In genomic region chr8:66905000-66905399, GRCm38 (mm10) we compare ENCODE assay signal across 26 mouse cellular contexts. TPM values are rescaled to one million over a fixed set of nuclear protein-coding genes. Genes with fewer than 3 reads are reported as not detected.
DNase-seq lines count a peak whose midpoint lies in the region; ATAC-seq and TF ChIP-seq lines count a peak whose summit lies in the region.
"Had no signal": no experiment of that assay in that cellular context is flagged by ENCODE, and none has a peak within 500 bp of the region (broad histone marks: within the 10 kb centered on the region; RNA-seq: fewer than 3 reads in every experiment).

No protein-coding gene starts in this region.

- WGBS in forebrain, embryonic 14.5 days, result 74% methylated on average over 2 of the region's 2 CpGs
- WGBS in forebrain, embryonic 10.5 days, result 87% methylated on average over 2 of the region's 2 CpGs
- WGBS in midbrain, postnatal 0 days, result 53% methylated on average over 2 of the region's 2 CpGs
- 61% methylated on average over 2 of the region's 2 CpGs for WGBS in midbrain, embryonic 15.5 days

- no peak for ATAC-seq in forebrain, embryonic 14.5 days
- ATAC-seq in midbrain, postnatal 0 days (ENCODE audit: low FRiP score), result peak; percentile 31; the same call in 1 of the 2 replicates
- ATAC-seq in midbrain, embryonic 15.5 days (replicated peaks), result no peak
- ATAC-seq: forebrain, postnatal 0 days had no signal

- TF ChIP-seq CTCF in midbrain, postnatal 0 days (IDR thresholded peaks at IDR 0.05), result no peak

- intact Hi-C loops in heart, postnatal 25 days (cut with DNase I), result no loop called here

- no peaks in the 10 kb centered on the region for H3K36me3 ChIP-seq in forebrain, embryonic 14.5 days (ENCODE audit: control insufficient read depth, insufficient read depth, low read length)
- H3K36me3 ChIP-seq in forebrain, embryonic 10.5 days (replicated peaks), result no peaks in the 10 kb centered on the region
- H3K36me3 ChIP-seq in midbrain, postnatal 0 days (ENCODE audit: insufficient read depth, low read length), result no peaks in the 10 kb centered on the region
- H3K36me3 ChIP-seq in midbrain, embryonic 15.5 days (replicated peaks), result no peaks in the 10 kb centered on the region
- H3K36me3 ChIP-seq: embryonic facial prominence, embryonic 13.5 days; hindbrain, embryonic 15.5 days; kidney, embryonic 15.5 days; limb, embryonic 13.5 days had no signal

- no peaks in the 10 kb centered on the region for H3K9me3 ChIP-seq in forebrain, embryonic 14.5 days (replicated peaks; ENCODE audit: control insufficient read depth, low read length)
- H3K9me3 ChIP-seq in forebrain, embryonic 10.5 days, result no peaks in the 10 kb centered on the region
- H3K9me3 ChIP-seq in midbrain, postnatal 0 days (ENCODE audit: low read length), result no peaks in the 10 kb centered on the region
- no peaks in the 10 kb centered on the region for H3K9me3 ChIP-seq in midbrain, embryonic 15.5 days
- H3K9me3 ChIP-seq: embryonic facial prominence, embryonic 13.5 days; hindbrain, embryonic 15.5 days; kidney, embryonic 15.5 days; limb, embryonic 13.5 days; megakaryocyte, embryonic 14.5 days had no signal

- H3K27ac ChIP-seq in forebrain, embryonic 14.5 days (ENCODE audit: low read depth, low read length), result no peak overlapping the region
- no peak overlapping the region for H3K27ac ChIP-seq in forebrain, embryonic 10.5 days
- no peak overlapping the region for H3K27ac ChIP-seq in midbrain, postnatal 0 days (ENCODE audit: low read depth, low read length)
- no peak overlapping the region for H3K27ac ChIP-seq in midbrain, embryonic 15.5 days
- H3K27ac ChIP-seq: embryonic facial prominence, embryonic 13.5 days; hindbrain, embryonic 15.5 days; kidney, embryonic 15.5 days; limb, embryonic 13.5 days; stomach, postnatal 0 days had no signal

- H3K4me2 ChIP-seq in forebrain, embryonic 14.5 days (ENCODE audit: low read length), result no peak overlapping the region
- no peak overlapping the region for H3K4me2 ChIP-seq in midbrain, postnatal 0 days (ENCODE audit: low read depth, low read length, poor library complexity, severe bottlenecking)
- no peak overlapping the region for H3K4me2 ChIP-seq in midbrain, embryonic 15.5 days
- H3K4me2 ChIP-seq: embryonic facial prominence, embryonic 13.5 days; heart, embryonic 11.5 days; hindbrain, embryonic 15.5 days; kidney, embryonic 15.5 days; limb, embryonic 13.5 days; liver, embryonic 11.5 days had no signal

- no peak overlapping the region for H3K9ac ChIP-seq in forebrain, embryonic 14.5 days (ENCODE audit: low read length)
- H3K9ac ChIP-seq in midbrain, postnatal 0 days (replicated peaks; ENCODE audit: low read length, poor library complexity, severe bottlenecking), result no peak overlapping the region
- no peak overlapping the region for H3K9ac ChIP-seq in midbrain, embryonic 15.5 days
- H3K9ac ChIP-seq: embryonic facial prominence, embryonic 13.5 days; forebrain, postnatal 0 days; hindbrain, embryonic 15.5 days; kidney, embryonic 15.5 days; limb, embryonic 13.5 days had no signal

- H3K4me3 ChIP-seq in forebrain, embryonic 14.5 days (ENCODE audit: low read depth, low read length), result no peak overlapping the region
- H3K4me3 ChIP-seq in forebrain, embryonic 10.5 days, result no peak overlapping the region
- H3K4me3 ChIP-seq in midbrain, postnatal 0 days (ENCODE audit: low read depth, low read length), result no peak overlapping the region
- H3K4me3 ChIP-seq in midbrain, embryonic 15.5 days, result no peak overlapping the region
- H3K4me3 ChIP-seq: embryonic facial prominence, embryonic 13.5 days; hindbrain, embryonic 15.5 days; kidney, embryonic 15.5 days; limb, embryonic 13.5 days; megakaryocyte, embryonic 14.5 days had no signal

- H3K4me1 ChIP-seq in forebrain, embryonic 14.5 days (ENCODE audit: control insufficient read depth, insufficient read depth, low read length), result no peaks in the 10 kb centered on the region
- H3K4me1 ChIP-seq in forebrain, embryonic 10.5 days, result no peaks in the 10 kb centered on the region
- H3K4me1 ChIP-seq in midbrain, postnatal 0 days (ENCODE audit: insufficient read depth, low read length), result no peaks in the 10 kb centered on the region
- no peaks in the 10 kb centered on the region for H3K4me1 ChIP-seq in midbrain, embryonic 15.5 days
- H3K4me1 ChIP-seq: embryonic facial prominence, embryonic 13.5 days; kidney, embryonic 15.5 days; limb, embryonic 13.5 days; megakaryocyte, embryonic 14.5 days had no signal

- no peaks in the 10 kb centered on the region for H3K27me3 ChIP-seq in forebrain, embryonic 14.5 days (replicated peaks; ENCODE audit: control insufficient read depth, insufficient read depth, low read length)
- no peaks in the 10 kb centered on the region for H3K27me3 ChIP-seq in forebrain, embryonic 10.5 days (ENCODE audit: poor library complexity, severe bottlenecking)
- no peaks in the 10 kb centered on the region for H3K27me3 ChIP-seq in midbrain, postnatal 0 days (ENCODE audit: insufficient read depth, low read length)
- no peaks in the 10 kb centered on the region for H3K27me3 ChIP-seq in midbrain, embryonic 15.5 days (replicated peaks)
- H3K27me3 ChIP-seq: embryonic facial prominence, embryonic 13.5 days; hindbrain, embryonic 15.5 days; kidney, embryonic 15.5 days; limb, embryonic 13.5 days; megakaryocyte, embryonic 14.5 days had no signal

- DNase-seq in forebrain, embryonic 14.5 days (ENCODE audit: low spot score), result peak; percentile 10
- no peak for DNase-seq in forebrain, embryonic 10.5 days (ENCODE audit: extremely low spot score, low spot score)
- DNase-seq in heart, postnatal 4 days, result peak; percentile 16
- no peak for DNase-seq in heart, postnatal 25 days (ENCODE audit: low spot score)
- DNase-seq in midbrain, postnatal 0 days (ENCODE audit: low spot score), result no peak
- DNase-seq in thymus, postnatal 0 days (ENCODE audit: low spot score), result no peak
- DNase-seq: adrenal gland, postnatal 25 days; cerebellum, adult 2 months; forebrain, postnatal 0 days; gastrocnemius, postnatal 10 days; kidney, adult 18-20 months; kidney, postnatal 25 days; lung, postnatal 4 days; midbrain, embryonic 14.5 days; right cerebral cortex, postnatal 4 days; thymus, adult 18-20 months; thymus, postnatal 36 days had no signal

RNA-seq across cellular contexts. Expression of gene Naf1, which starts 45.0 kb away (rescaled TPM):
- polyA plus RNA-seq in forebrain, embryonic 14.5 days (2014; fragmentation: Nextera tagmentation; extraction: Ambion mirVana), result 3.2 and 3.3 TPM in 2 replicates
- 4.2 TPM in 2 replicates for polyA plus RNA-seq in forebrain, embryonic 10.5 days (2016; fragmentation: Nextera tagmentation; extraction: Ambion mirVana)
- total RNA-seq in heart, postnatal 4 days (2021), result 10 to 100 TPM in 1 of 2 experiments, 1 to 10 TPM in 1; 9.7 to 10.4 TPM
- total RNA-seq in heart, postnatal 25 days (2021), result 1 to 10 TPM; 4.0 to 5.0 TPM
- total RNA-seq in midbrain, postnatal 0 days (2014; rRNA removed), result 8.8 and 10.2 TPM in 2 replicates
- 2.0 and 2.3 TPM in 2 replicates for polyA plus RNA-seq in midbrain, postnatal 0 days (2015; fragmentation: Nextera tagmentation; extraction: Ambion mirVana)
- 1.7 and 2.1 TPM in 2 replicates for polyA plus RNA-seq in midbrain, embryonic 15.5 days (2015; fragmentation: Nextera tagmentation; extraction: Ambion mirVana)
- polyA plus RNA-seq in thymus, postnatal 0 days (2015; fragmentation: Nextera tagmentation; extraction: Ambion mirVana), result 4.6 and 5.0 TPM in 2 replicates

Comparison
In these comparisons a context has a peak if more than half of its experiments do, and no peak if none do; other contexts are left out.
1. DNase-seq: peak in forebrain, embryonic 14.5 days (single experiment) and heart, postnatal 4 days (single experiment); none in forebrain, embryonic 10.5 days (single experiment), heart, postnatal 25 days (single experiment), midbrain, postnatal 0 days (single experiment) and thymus, postnatal 0 days (single experiment).